Comparison of ENCODE assay signal across 8 mouse cellular contexts in the genomic region with DNA sequence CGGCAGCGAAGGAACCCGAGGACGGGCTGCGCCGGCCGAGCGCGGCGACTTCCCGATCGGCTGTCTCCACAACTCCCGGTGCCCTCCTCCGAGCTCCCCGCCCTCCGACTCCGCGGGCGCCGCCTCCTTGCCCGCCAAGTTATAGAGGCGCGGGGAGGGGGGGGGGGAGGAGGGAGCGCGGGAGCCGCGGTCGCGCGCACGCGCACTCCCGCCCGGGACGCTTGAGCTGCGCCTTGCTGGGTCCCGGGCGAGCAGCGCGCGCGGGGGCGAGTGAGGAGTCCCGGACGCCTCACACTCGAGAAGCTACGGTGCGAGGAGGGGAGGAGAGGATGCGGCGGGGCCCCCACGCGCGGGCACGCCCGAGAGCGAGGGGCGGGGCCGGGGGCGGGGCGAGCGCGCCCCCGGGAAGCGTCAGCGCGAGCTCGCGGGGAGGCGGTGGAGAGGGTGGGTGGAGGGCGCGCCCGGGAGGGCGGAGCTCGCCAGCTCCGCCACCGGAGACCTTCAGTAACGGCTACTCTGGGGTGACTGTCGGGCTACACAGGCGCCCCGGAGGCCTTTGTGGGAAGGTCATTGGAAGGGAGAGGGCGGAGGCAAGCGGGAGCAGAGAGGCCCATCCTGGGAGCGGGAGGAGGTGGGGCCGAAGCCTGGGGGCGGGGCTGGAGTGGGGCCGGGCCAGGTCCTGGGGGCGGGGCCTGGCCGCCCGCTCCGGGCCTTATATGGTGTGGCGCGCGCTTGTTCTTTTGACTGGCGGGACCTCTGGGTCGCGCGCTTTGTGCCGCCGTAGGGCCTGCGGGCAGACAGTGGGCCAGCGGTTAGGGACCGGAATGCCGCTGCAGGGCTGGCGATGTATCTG. TPM values are rescaled to one million over a fixed set of nuclear protein-coding genes. Genes with fewer than 3 reads are reported as not detected.
DNase-seq lines count a peak whose midpoint lies in the region; ATAC-seq and TF ChIP-seq lines count a peak whose summit lies in the region.

1190002N15Rik (minus strand) TSS at position 112 of the 853 bp plus-strand sequence.

- peak; percentile 77 for ATAC-seq in erythroblast, adult 5-6 weeks (replicated peaks; ENCODE audit: low FRiP score, poor library complexity, severe bottlenecking)
- ATAC-seq in heart, embryonic 11.5 days (replicated peaks; ENCODE audit: insufficient number of reproducible peaks, low FRiP score, low TSS enrichment), result peak; percentile 90
- ATAC-seq in kidney, embryonic 16.5 days (ENCODE audit: low FRiP score, low TSS enrichment), result peak; percentile 94

- H3K36me3 ChIP-seq in heart, embryonic 11.5 days (ENCODE audit: control insufficient read depth, insufficient read depth, low read length), result no peaks in the 10 kb centered on the region
- no peaks in the 10 kb centered on the region for H3K36me3 ChIP-seq in kidney, embryonic 16.5 days (ENCODE audit: insufficient read depth, low read length)

- H3K9ac ChIP-seq in heart, embryonic 11.5 days (ENCODE audit: low read depth, low read length), result peak within 1 kb of the TSS; percentile 91
- peak within 1 kb of the TSS; percentile 83 for H3K9ac ChIP-seq in kidney, embryonic 16.5 days (replicated peaks; ENCODE audit: low read length)

- no peaks in the 10 kb centered on the region for H3K9me3 ChIP-seq in heart, embryonic 11.5 days (replicated peaks; ENCODE audit: control insufficient read depth, low read length)
- H3K9me3 ChIP-seq in kidney, embryonic 16.5 days (ENCODE audit: low read length), result no peaks in the 10 kb centered on the region

- DNase-seq in B cell, adult 2 months, result peak; percentile 92 to 94
- DNase-seq in brain, embryonic 14.5 days (ENCODE audit: low read depth), result peak; percentile 97
- peak; percentile 96 for DNase-seq in liver
- peak; percentile 70 to 86 for DNase-seq in monocyte, adult 2 months (ENCODE audit: low read depth in 1 of 2, low spot score in 2 of 2)
- DNase-seq in spleen, postnatal 14 days (ENCODE audit: low spot score in 2 of 2), result peak; percentile 85 to 87

- peak; percentile 95 for TF ChIP-seq POLR2A in brain, embryonic 14.5 days (IDR thresholded peaks at IDR 0.05; ENCODE audit: borderline replicate concordance, extremely low read depth, insufficient read depth, insufficient read length, poor library complexity, severe bottlenecking)

- H3K4me3 ChIP-seq in heart, embryonic 11.5 days (ENCODE audit: low read depth, low read length), result peak within 1 kb of the TSS; percentile 83
- H3K4me3 ChIP-seq in kidney, embryonic 16.5 days (ENCODE audit: low read length), result peak within 1 kb of the TSS; percentile 78

- WGBS in heart, embryonic 11.5 days (ENCODE audit: insufficient replicate concordance), result under 1% methylated on average over 76 of the region's 104 CpGs
- under 1% methylated on average over 64 of the region's 104 CpGs for WGBS in kidney, embryonic 16.5 days

- peaks cover 2% of the 10 kb centered on the region; the same call in 1 of the 2 replicates for H3K4me1 ChIP-seq in heart, embryonic 11.5 days (ENCODE audit: control insufficient read depth, insufficient read depth, low read length)
- peaks cover 24% of the 10 kb centered on the region for H3K4me1 ChIP-seq in kidney, embryonic 16.5 days (ENCODE audit: insufficient read depth, low read length)

- peak within 1 kb of the TSS; percentile 87 for H3K4me2 ChIP-seq in heart, embryonic 11.5 days
- peak within 1 kb of the TSS; percentile 67 for H3K4me2 ChIP-seq in kidney, embryonic 16.5 days (replicated peaks; ENCODE audit: low read depth, low read length)

- no peaks in the 10 kb centered on the region for H3K27me3 ChIP-seq in heart, embryonic 11.5 days (ENCODE audit: control insufficient read depth, insufficient read depth, low read length)
- H3K27me3 ChIP-seq in kidney, embryonic 16.5 days (ENCODE audit: insufficient read depth, low read length), result no peaks in the 10 kb centered on the region

- peak within 1 kb of the TSS; percentile 96 for H3K27ac ChIP-seq in heart, embryonic 11.5 days (ENCODE audit: low read depth, low read length)
- H3K27ac ChIP-seq in kidney, embryonic 16.5 days (ENCODE audit: low read length), result peak within 1 kb of the TSS; percentile 98

- TF ChIP-seq CTCF in brain, embryonic 14.5 days (IDR thresholded peaks at IDR 0.05; ENCODE audit: borderline replicate concordance, extremely low read depth, insufficient read depth, insufficient read length), result no peak

RNA-seq across cellular contexts. Expression of gene 1190002N15Rik, which starts in this region (rescaled TPM):
- 24.2 and 31.0 TPM in 2 replicates for polyA plus RNA-seq in brain, embryonic 14.5 days (2012; rRNA removed)
- 4.6 and 11.1 TPM in 2 replicates for total RNA-seq in erythroblast, adult 5-6 weeks (2015; ENCODE audit: low replicate concordance)
- 7.5 and 8.9 TPM in 2 replicates for total RNA-seq in erythroblast, adult 5-6 weeks (2017; ENCODE audit: low replicate concordance)
- 54.3 and 67.1 TPM in 2 replicates for polyA plus RNA-seq in heart, embryonic 11.5 days (2014; fragmentation: Nextera tagmentation; extraction: Ambion mirVana)
- polyA plus RNA-seq in kidney, embryonic 16.5 days (2015; fragmentation: Nextera tagmentation; extraction: Ambion mirVana), result 5.2 and 6.3 TPM in 2 replicates

Comparison
In these comparisons a context has a peak if more than half of its experiments do, and no peak if none do; other contexts are left out.
1. Peak in every context shown above with its lines: DNase-seq, ATAC-seq, H3K4me3 ChIP-seq and H3K27ac ChIP-seq.